Mouse (Mus musculus) spleen, adult 2 months (tissue): ENCODE data around the gene Actb. TPM values are rescaled to one million over a fixed set of nuclear protein-coding genes. Genes with fewer than 3 reads are reported as not detected.

Experiments
- DNase-seq, 2 experiments: peaks; one replicate each; pipeline versions ENCODE4 v3.0.0 to v3.0.0-alpha.2; 2012 to 2021; ENCODE audit warnings: low spot score in 2 of 2, low read depth in 1 of 2
- H3K27ac ChIP-seq: fragments of 200-500 bp; 2 replicates; pipeline ENCODE4 v1.5.1; 2012; ENCODE audit warnings: low read length, inconsistent platforms; ENCODE audit not compliant: insufficient read depth
- H3K27me3 ChIP-seq: fragments of 200-500 bp; 2 replicates; pipeline ENCODE4 v1.6.1; 2012; ENCODE audit warnings: mild to moderate bottlenecking, moderate library complexity, low read length, inconsistent platforms; ENCODE audit not compliant: control insufficient read depth, insufficient read depth
- H3K36me3 ChIP-seq: fragments of 200-500 bp; 2 replicates; pipeline ENCODE4 v1.6.1; 2012; ENCODE audit warnings: mild to moderate bottlenecking, low read length, inconsistent platforms; ENCODE audit not compliant: control insufficient read depth, insufficient read depth
- H3K4me1 ChIP-seq: fragments of 200-500 bp; 2 replicates; pipeline ENCODE4 v1.6.1; 2011; ENCODE audit warnings: inconsistent platforms; ENCODE audit not compliant: control insufficient read depth, insufficient read depth, insufficient read length
- H3K4me3 ChIP-seq: fragments of 200-500 bp; 2 replicates; pipeline ENCODE4 v1.5.1; 2011; ENCODE audit warnings: mild to moderate bottlenecking, inconsistent platforms; ENCODE audit not compliant: insufficient read depth, insufficient read length; ENCODE audit errors: extremely low read depth
- CTCF ChIP-seq: fragments of 200-500 bp; IDR thresholded peaks from 2 replicates; pipeline ENCODE4 v1.5.1; 2011; ENCODE audit warnings: mild to moderate bottlenecking, inconsistent platforms; ENCODE audit not compliant: insufficient read depth, insufficient read length, insufficient replicate concordance; ENCODE audit errors: extremely low read depth
- POLR2A ChIP-seq: fragments of 200-500 bp; IDR thresholded peaks from 2 replicates; pipeline ENCODE4 v1.6.1; 2011; ENCODE audit warnings: low read depth, low read length, inconsistent platforms
- WGBS: fragments of 180-500 bp; shearing (Covaris S2); methylation state at CpG from one replicate; pipeline ENCODE4 v1.1.7; 2018; 5-methylcytosine and 5-hydroxymethylcytosine counted together
- polyA plus RNA-seq: library from polyadenylated mRNA; depleted of rRNA; stranded (reverse); fragments of >200 nt; gene quantifications from 2 replicates; pipeline ENCODE4 v1.2.3, GENCODE M21; 2012

Actb gene
- polyA plus RNA-seq, 1 experiment, result 6,692 TPM

- H3K27ac ChIP-seq, result no peak overlapping the region
- H3K4me1 ChIP-seq, result peaks cover 4% of the 10 kb centered on the region; the same call in 1 of the 2 replicates
- no peaks in the 10 kb centered on the region for H3K36me3 ChIP-seq
- no peak overlapping the region for H3K4me3 ChIP-seq
- H3K27me3 ChIP-seq, result no peaks in the 10 kb centered on the region
- no peak for DNase-seq
- TF ChIP-seq POLR2A (no peak), CTCF (no peak)
- 39% methylated on average over 19 of the region's 19 CpGs for WGBS
Observed at GRCm38 (mm10) chr5:142937956-142938727, 31.6 kb upstream of the Actb start.

GRCm38 (mm10) chr5:142936336-142936719, 29.8 kb upstream of the Actb start:
- peaks cover 4% of the 10 kb centered on the region; the same call in 1 of the 2 replicates for H3K4me1 ChIP-seq
- no peaks in the 10 kb centered on the region for H3K36me3 ChIP-seq
- H3K27me3 ChIP-seq, result no peaks in the 10 kb centered on the region
- TF ChIP-seq CTCF, result peak; percentile 96
- TF ChIP-seq POLR2A, result no peak
- DNase-seq, result peak; percentile 31 to 76
- H3K4me3 ChIP-seq, result no peak overlapping the region
- WGBS, result 7% methylated on average over 17 of the region's 17 CpGs
- no peak overlapping the region for H3K27ac ChIP-seq

GRCm38 (mm10) chr5:142935642-142936335, 29.2 kb upstream of the Actb start:
- Histone ChIP-seq H3K36me3 (no peaks in the 10 kb centered on the region), H3K27me3 (no peaks in the 10 kb centered on the region), H3K27ac (no peak overlapping the region), H3K4me3 (no peak overlapping the region), H3K4me1 (peaks cover 8% of the 10 kb centered on the region; the same call in 1 of the 2 replicates)
- TF ChIP-seq POLR2A (no peak), CTCF (no peak)
- peak in 1 of 2 experiments; percentile 58 for DNase-seq
- 44% methylated on average over 13 of the region's 13 CpGs for WGBS

- peaks cover 14% of the 10 kb centered on the region; the same call in 1 of the 2 replicates for H3K4me1 ChIP-seq
- no peaks in the 10 kb centered on the region for H3K36me3 ChIP-seq
- no peak for TF ChIP-seq CTCF
- TF ChIP-seq POLR2A, result no peak
- DNase-seq, result no peak
- H3K27ac ChIP-seq, result no peak overlapping the region; the same call in 1 of the 2 replicates
- 68% methylated on average over 8 of the region's 8 CpGs for WGBS
- no peak overlapping the region for H3K4me3 ChIP-seq
- no peaks in the 10 kb centered on the region for H3K27me3 ChIP-seq
Observed at GRCm38 (mm10) chr5:142932731-142933130, 26.2 kb upstream of the Actb start.

DNA sequence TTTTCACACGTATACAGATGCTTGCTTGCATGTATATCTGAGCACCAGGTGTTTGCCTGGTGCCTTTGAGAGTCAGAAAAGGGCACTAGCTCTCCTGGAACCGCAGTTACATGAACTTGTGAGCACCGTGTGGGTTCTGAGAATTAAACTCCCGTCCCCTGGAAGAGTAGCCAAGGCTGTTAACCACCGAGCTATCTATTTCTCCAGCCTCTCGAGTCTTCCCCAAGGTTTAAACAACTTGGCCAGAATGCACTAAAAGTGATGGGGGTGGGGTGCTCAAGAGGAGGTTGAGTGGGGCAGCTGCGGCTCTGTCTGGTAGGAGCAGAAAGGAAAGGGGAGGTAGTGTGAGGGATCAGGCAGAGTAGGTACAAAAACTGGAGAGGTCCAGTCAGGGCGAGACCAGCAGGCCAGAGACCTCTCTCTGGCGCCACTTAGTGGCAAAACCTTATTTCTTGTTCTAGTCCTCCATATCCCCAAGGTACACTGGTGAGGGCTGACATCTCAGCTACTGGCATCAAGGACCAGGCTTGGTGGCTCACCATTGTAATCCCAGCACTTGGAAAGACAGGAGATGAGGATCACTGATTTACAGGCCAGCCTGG, 25.6 kb upstream of the Actb start:
- peak; percentile 55 to 80 for DNase-seq
- Histone ChIP-seq H3K36me3 (no peaks in the 10 kb centered on the region), H3K4me1 (peaks cover 19% of the 10 kb centered on the region; the same call in 1 of the 2 replicates), H3K4me3 (peak overlapping the region; percentile 50; the same call in 1 of the 2 replicates), H3K27me3 (no peaks in the 10 kb centered on the region), H3K27ac (peak overlapping the region; percentile 84)
- 3% methylated on average over 9 of the region's 9 CpGs for WGBS
- TF ChIP-seq CTCF (peak; percentile 85; the same call in 1 of the 2 replicates), POLR2A (no peak)

- H3K27me3 ChIP-seq, result no peaks in the 10 kb centered on the region
- H3K4me1 ChIP-seq, result peaks cover 27% of the 10 kb centered on the region; the same call in 1 of the 2 replicates
- TF ChIP-seq POLR2A (no peak), CTCF (no peak)
- H3K4me3 ChIP-seq, result peak overlapping the region; percentile 50; the same call in 1 of the 2 replicates
- WGBS, result 78% methylated on average over 9 of the region's 9 CpGs
- H3K36me3 ChIP-seq, result no peaks in the 10 kb centered on the region
- DNase-seq, result no peak
- peak overlapping the region; percentile 84 for H3K27ac ChIP-seq
Observed at GRCm38 (mm10) chr5:142931241-142931745, 24.7 kb upstream of the Actb start.
